In genomic region chr11:87722168-87722567, GRCm38 (mm10) we compare ENCODE assay signal across 30 mouse cellular contexts. TPM values are rescaled to one million over a fixed set of nuclear protein-coding genes. Genes with fewer than 3 reads are reported as not detected.
"Had no signal": no experiment of that assay in that cellular context is flagged by ENCODE, and none has a peak within 500 bp of the region (broad histone marks: within the 10 kb centered on the region; RNA-seq: fewer than 3 reads in every experiment).

No protein-coding gene starts in this region.

- H3K9me3 ChIP-seq: embryonic facial prominence, embryonic 10.5 days; embryonic facial prominence, embryonic 12.5 days; embryonic facial prominence, embryonic 13.5 days; embryonic facial prominence, embryonic 15.5 days; forebrain, embryonic 10.5 days; forebrain, embryonic 12.5 days; forebrain, embryonic 13.5 days; forebrain, embryonic 15.5 days had no signal

- DNase-seq: cerebellum, adult 8-10 months; cerebellum, adult 9-10 months; cerebellum, adult 9-11 months; cerebellum, postnatal 10 days; cerebellum, postnatal 14 days; cerebellum, postnatal 25 days; cerebellum, postnatal 36 days; embryo, embryonic 11 days; forebrain, postnatal 0 days; gastrocnemius, adult 2 months; gastrocnemius, postnatal 10 days; gastrocnemius, postnatal 14 days; gastrocnemius, postnatal 25 days; gastrocnemius, postnatal 36 days; heart, adult 11 months; heart, adult 18-20 months; heart, adult 2 months had no signal

- H3K36me3 ChIP-seq: embryonic facial prominence, embryonic 12.5 days; forebrain, embryonic 10.5 days; forebrain, embryonic 12.5 days; forebrain, embryonic 15.5 days had no signal

- ATAC-seq: forebrain, embryonic 13.5 days; forebrain, embryonic 14.5 days; forebrain, embryonic 15.5 days; forebrain, embryonic 16.5 days; forebrain, postnatal 0 days had no signal

- H3K27ac ChIP-seq: embryonic facial prominence, embryonic 10.5 days; embryonic facial prominence, embryonic 12.5 days; embryonic facial prominence, embryonic 13.5 days; embryonic facial prominence, embryonic 15.5 days; forebrain, embryonic 10.5 days; forebrain, embryonic 12.5 days; forebrain, embryonic 13.5 days; forebrain, embryonic 15.5 days; gastrocnemius, adult 2 months; heart, adult 2 months had no signal

- H3K27me3 ChIP-seq: embryonic facial prominence, embryonic 12.5 days; embryonic facial prominence, embryonic 13.5 days; embryonic facial prominence, embryonic 15.5 days; forebrain, embryonic 13.5 days; forebrain, embryonic 15.5 days had no signal

- H3K4me3 ChIP-seq: embryonic facial prominence, embryonic 10.5 days; embryonic facial prominence, embryonic 12.5 days; embryonic facial prominence, embryonic 13.5 days; embryonic facial prominence, embryonic 15.5 days; erythroblast, embryonic 14.5 days; forebrain, embryonic 10.5 days; forebrain, embryonic 12.5 days; forebrain, embryonic 13.5 days; forebrain, embryonic 15.5 days; gastrocnemius, adult 2 months; heart, adult 2 months had no signal

- H3K4me2 ChIP-seq: embryonic facial prominence, embryonic 12.5 days; embryonic facial prominence, embryonic 13.5 days; embryonic facial prominence, embryonic 15.5 days; forebrain, embryonic 12.5 days; forebrain, embryonic 13.5 days; forebrain, embryonic 15.5 days had no signal

- H3K9ac ChIP-seq: embryonic facial prominence, embryonic 12.5 days; embryonic facial prominence, embryonic 13.5 days; embryonic facial prominence, embryonic 15.5 days; forebrain, embryonic 12.5 days; forebrain, embryonic 13.5 days; forebrain, embryonic 15.5 days; forebrain, postnatal 0 days had no signal

RNA-seq across cellular contexts. Expression of gene Tspoap1, which starts 38.2 kb away (rescaled TPM):
- total RNA-seq: gastrocnemius, adult 18-20 months; gastrocnemius, adult 2 months; gastrocnemius, adult 8-10 months; heart, adult 2 months had no signal
